Mouse (Mus musculus) testis, adult 2 months (tissue): ENCODE measurements at regions not wholly inside any gene's neighbourhood (a gene's known extent, or its start where the extent isn't known, plus 50 kb on each side); places are given as distances from the start of the nearest gene placed in this dataset.

Experiments used
- CTCF ChIP-seq: fragments of 200-500 bp; IDR thresholded peaks from 2 replicates; pipeline ENCODE4 v1.5.1; 2012; ENCODE audit warnings: low read depth, mild to moderate bottlenecking, inconsistent platforms, low read length, moderate library complexity; ENCODE audit not compliant: control insufficient read depth, insufficient read depth, insufficient replicate concordance
- POLR2A ChIP-seq: fragments of 200-500 bp; IDR thresholded peaks from 2 replicates; pipeline ENCODE4 v1.6.1; 2012; ENCODE audit warnings: low read depth, mild to moderate bottlenecking, inconsistent platforms, low read length, moderate library complexity; ENCODE audit not compliant: control insufficient read depth

GRCm38 (mm10) chr4:142845066-142845696, 367.6 kb downstream of the Prdm2 start:
- TF ChIP-seq CTCF (no peak), POLR2A (no peak)
